Mouse (Mus musculus) cerebellum, adult 2 months (tissue): ENCODE measurements around the gene Cltb. TPM values are rescaled to one million over a fixed set of nuclear protein-coding genes. Genes with fewer than 3 reads are reported as not detected.

Experiments used
- DNase-seq, 2 experiments: peaks; one replicate each; pipeline ENCODE4 v3.0.0; 2021
- H3K27ac ChIP-seq: fragments of 200-500 bp; 2 replicates; pipeline ENCODE4 v1.5.1; 2012; ENCODE audit warnings: low read length, control low read depth, inconsistent platforms; ENCODE audit not compliant: insufficient read depth
- H3K27me3 ChIP-seq: fragments of 200-500 bp; 2 replicates; pipeline ENCODE4 v1.6.1; 2012; ENCODE audit warnings: inconsistent platforms, mild to moderate bottlenecking, low read length, moderate library complexity; ENCODE audit not compliant: control insufficient read depth, insufficient read depth
- H3K4me1 ChIP-seq: fragments of 200-500 bp; 2 replicates; pipeline ENCODE4 v1.6.1; 2011; ENCODE audit warnings: low read length; ENCODE audit not compliant: control insufficient read depth, insufficient read depth
- H3K4me3 ChIP-seq: fragments of 200-500 bp; replicated peaks from 2 replicates; pipeline ENCODE3; 2011; ENCODE audit warnings: mild to moderate bottlenecking, low read depth, low read length, control low read depth; ENCODE audit not compliant: insufficient read depth
- CTCF ChIP-seq: fragments of 200-500 bp; IDR thresholded peaks from 2 replicates; pipeline ENCODE4 v1.5.1; 2011; ENCODE audit warnings: low read depth, mild to moderate bottlenecking, control low read depth, low read length, moderate library complexity, borderline replicate concordance; ENCODE audit not compliant: insufficient read depth
- POLR2A ChIP-seq: fragments of 200-500 bp; IDR thresholded peaks from 2 replicates; pipeline ENCODE4 v1.6.1; 2011; ENCODE audit warnings: low read length, control low read depth, borderline replicate concordance; ENCODE audit not compliant: insufficient read depth
- WGBS: fragments of 180-500 bp; shearing (Covaris S2); methylation state at CpG from one replicate; pipeline ENCODE4 v1.1.7; 2018; 5-methylcytosine and 5-hydroxymethylcytosine counted together
- polyA plus RNA-seq: library from polyadenylated mRNA; depleted of rRNA; stranded (reverse); fragments of >200 nt; gene quantifications from 2 replicates; pipeline ENCODE4 v1.2.3, GENCODE M21; 2012; rRNA removed

The Cltb gene
- polyA plus RNA-seq, 1 experiment, result 435 TPM

GRCm38 (mm10) chr13:54556796-54557195 is 54.3 kb downstream of the Cltb start:
- Histone ChIP-seq H3K4me1 (peaks cover 31% of the 10 kb centered on the region), H3K27ac (peak overlapping the region; percentile 86), H3K4me3 (no peak overlapping the region), H3K27me3 (no peaks in the 10 kb centered on the region)
- DNase-seq, result peak; percentile 95 to 98
- WGBS, result 6% methylated on average over 3 of the region's 3 CpGs
- no peak for TF ChIP-seq CTCF
- TF ChIP-seq POLR2A, result 0 out of 2 replicates have a peak, but pooled peaks have one; percentile 13

DNA sequence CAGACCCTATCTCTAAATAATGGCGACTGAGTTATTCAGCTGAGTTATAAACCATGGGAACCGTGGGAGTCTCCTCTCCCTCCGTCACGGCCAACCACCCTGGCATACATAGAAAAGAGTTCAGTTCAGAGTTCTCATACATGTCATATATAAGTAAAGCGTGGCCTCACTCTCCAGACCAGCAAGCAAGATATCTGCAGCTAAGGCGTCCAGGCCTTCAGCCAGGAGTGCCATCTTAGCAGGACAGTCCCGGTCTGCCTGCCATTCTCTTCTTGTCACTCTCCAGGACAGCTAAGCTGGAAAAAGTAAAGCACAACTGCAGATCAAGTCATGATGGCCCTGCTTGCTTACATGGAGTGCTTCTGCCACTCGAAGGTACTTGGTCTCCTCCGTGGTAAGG is 55.0 kb downstream of the Cltb start:
- Histone ChIP-seq H3K27me3 (no peaks in the 10 kb centered on the region), H3K4me3 (no peak overlapping the region), H3K27ac (peak overlapping the region; percentile 86), H3K4me1 (peaks cover 28% of the 10 kb centered on the region)
- TF ChIP-seq POLR2A, result no peak
- no peak for TF ChIP-seq CTCF
- WGBS, result 51% methylated on average over 9 of the region's 9 CpGs
- no peak for DNase-seq

GRCm38 (mm10) chr13:54548036-54548435 is 63.1 kb downstream of the Cltb start:
- Histone ChIP-seq H3K4me3 (no peak overlapping the region), H3K27ac (no peak overlapping the region), H3K4me1 (peaks cover 2% of the 10 kb centered on the region; the same call in 1 of the 2 replicates), H3K27me3 (no peaks in the 10 kb centered on the region)
- TF ChIP-seq POLR2A, result no peak
- no peak for TF ChIP-seq CTCF
- 54% methylated on average over 7 of the region's 7 CpGs for WGBS
- no peak for DNase-seq

Other genes with a start within 250 kb of the Cltb start
- gene Cplx2, start 240.0 kb downstream of the Cltb start, polyA plus RNA-seq, result 361 and 392 TPM in 2 replicates
- 35.6 and 36.2 TPM in 2 replicates for gene Thoc3, start 142.5 kb downstream of the Cltb start, polyA plus RNA-seq
- 20.2 and 21.5 TPM in 2 replicates for gene Simc1, start 107.6 kb downstream of the Cltb start, polyA plus RNA-seq
- gene 4833439L19Rik, start 45.9 kb downstream of the Cltb start, polyA plus RNA-seq, result 199 and 212 TPM in 2 replicates
- 29.4 and 32.0 TPM in 2 replicates for gene Arl10, start 36.3 kb downstream of the Cltb start, polyA plus RNA-seq
- gene Nop16, start 21.3 kb downstream of the Cltb start, polyA plus RNA-seq, result 24.4 and 26.4 TPM in 2 replicates
- 290 and 306 TPM in 2 replicates for gene Higd2a, start 21.1 kb downstream of the Cltb start, polyA plus RNA-seq
- gene Faf2, start 10.4 kb upstream of the Cltb start, polyA plus RNA-seq, result 38.3 and 39.2 TPM in 2 replicates
- gene Rnf44, start 82.6 kb upstream of the Cltb start, polyA plus RNA-seq, result 91.5 and 99.5 TPM in 2 replicates
- 0.16 and 0.23 TPM in 2 replicates for gene Cdhr2, start 90.1 kb upstream of the Cltb start, polyA plus RNA-seq
- 41.4 and 45.4 TPM in 2 replicates for gene Gprin1, start 138.5 kb upstream of the Cltb start, polyA plus RNA-seq
- 851 and 853 TPM in 2 replicates for gene Sncb, start 155.3 kb upstream of the Cltb start, polyA plus RNA-seq
- gene Eif4e1b, start 172.7 kb upstream of the Cltb start, polyA plus RNA-seq, result not detected in 2 replicates
- 87.9 and 89.8 TPM in 2 replicates for gene Tspan17, start 178.0 kb upstream of the Cltb start, polyA plus RNA-seq